Mouse (Mus musculus) kidney, embryonic 16.5 days (tissue): ENCODE results near the gene Elmod3. TPM values are rescaled to one million over a fixed set of nuclear protein-coding genes. Genes with fewer than 3 reads are reported as not detected.

Experiments used
- ATAC-seq: fragments of 200-750 bp; cut with Nextera tagmentation; 2 replicates; pipeline ENCODE4 v1.8.0; 2017; ENCODE audit warnings: moderate TSS enrichment; ENCODE audit not compliant: low FRiP score, low TSS enrichment
- H3K27ac ChIP-seq: fragments of 300-500 bp; sonication (generic); 2 replicates; pipeline ENCODE4 v1.5.1; 2014; ENCODE audit warnings: low read length
- H3K27me3 ChIP-seq: fragments of 300-500 bp; sonication (generic); 2 replicates; pipeline ENCODE4 v1.6.1; 2014; ENCODE audit warnings: low read length, control low read depth, mixed read lengths; ENCODE audit not compliant: insufficient read depth
- H3K36me3 ChIP-seq: fragments of 300-500 bp; sonication (generic); 2 replicates; pipeline ENCODE4 v1.6.1; 2014; ENCODE audit warnings: low read length, control low read depth, mixed read lengths; ENCODE audit not compliant: insufficient read depth
- H3K4me1 ChIP-seq: fragments of 300-500 bp; sonication (generic); 2 replicates; pipeline ENCODE4 v1.6.1; 2014; ENCODE audit warnings: low read length, control low read depth, mixed read lengths; ENCODE audit not compliant: insufficient read depth
- H3K4me2 ChIP-seq: fragments of 300-500 bp; sonication (generic); replicated peaks from 2 replicates; pipeline ENCODE4 v1.6.1; 2014; ENCODE audit warnings: low read depth, low read length
- H3K4me3 ChIP-seq: fragments of 300-500 bp; sonication (generic); 2 replicates; pipeline ENCODE4 v1.5.1; 2014; ENCODE audit warnings: mild to moderate bottlenecking, low read length
- H3K9ac ChIP-seq: fragments of 300-500 bp; sonication (generic); replicated peaks from 2 replicates; pipeline ENCODE4 v1.6.1; 2014; ENCODE audit warnings: low read length
- H3K9me3 ChIP-seq: fragments of 300-500 bp; sonication (generic); 2 replicates; pipeline ENCODE4 v1.6.1; 2016; ENCODE audit warnings: low read length, control low read depth
- WGBS: fragments of 180-500 bp; shearing (Covaris S2); extraction: QIAGEN DNeasy Blood & Tissue Kit; methylation state at CpG from one replicate; pipeline ENCODE4 v1.1.7; 2014; 5-methylcytosine and 5-hydroxymethylcytosine counted together
- polyA plus RNA-seq: library from polyadenylated mRNA; unstranded; fragments of >200 nt; fragmentation: Nextera tagmentation; extraction: Ambion mirVana; gene quantifications from 2 replicates; pipeline ENCODE4 v1.2.1, GENCODE M21; 2015

The Elmod3 gene
- 18.9 and 19.5 TPM in 2 replicates for polyA plus RNA-seq

DNA sequence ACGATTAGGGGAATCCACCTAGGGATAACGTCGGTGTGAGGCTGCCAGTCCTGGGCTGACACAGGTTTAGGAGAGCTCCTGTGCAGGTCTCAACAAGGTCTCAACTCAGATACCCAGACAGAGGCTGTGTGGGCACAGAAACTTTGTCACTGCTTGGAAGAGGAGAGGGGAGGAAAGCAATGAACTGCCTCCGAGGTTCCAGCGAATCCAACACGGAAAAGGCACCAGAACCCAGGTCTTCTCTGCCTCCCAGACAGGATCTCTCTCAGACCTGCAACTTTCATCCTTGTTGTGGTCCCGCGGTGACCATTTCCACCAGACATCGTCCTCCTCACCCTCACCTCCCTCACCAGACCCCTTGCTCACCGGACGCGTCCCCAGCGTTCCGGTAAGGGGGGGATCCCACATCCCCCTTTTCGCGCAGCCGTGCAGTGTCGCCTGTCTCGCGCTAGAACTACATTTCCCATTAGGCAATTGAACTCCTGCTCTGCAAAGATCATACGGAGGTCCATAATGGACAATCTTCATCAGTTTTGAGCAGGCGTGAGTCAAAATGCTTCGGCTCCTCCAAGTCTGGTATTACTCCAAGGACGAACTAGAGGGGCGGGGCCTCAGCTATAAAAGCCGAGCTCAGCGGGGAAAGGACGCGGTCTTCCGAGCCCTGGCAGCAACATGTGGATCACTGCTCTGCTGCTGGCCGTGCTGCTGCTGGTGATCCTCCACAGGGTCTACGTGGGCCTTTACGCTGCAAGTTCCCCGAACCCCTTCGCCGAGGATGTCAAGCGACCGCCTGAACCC lies at the start of gene Elmod3, which contains the start of gene Retsat:
Gene Elmod3, minus strand, starts transcription at position 458 of the 798 bp plus-strand sequence.
Gene Retsat, plus strand, starts transcription at position 520 of the 798 bp plus-strand sequence.
- Histone ChIP-seq H3K27me3 (no peaks in the 10 kb centered on the region), H3K4me1 (peaks cover 20% of the 10 kb centered on the region), H3K27ac (peak within 1 kb of the TSS; percentile 85), H3K4me3 (peak within 1 kb of the TSS; percentile 56), H3K9me3 (no peaks in the 10 kb centered on the region), H3K9ac (peak within 1 kb of the TSS; percentile 77), H3K36me3 (peaks cover under 1% of the 10 kb centered on the region; the same call in 1 of the 2 replicates), H3K4me2 (peak within 1 kb of the TSS; percentile 87)
- WGBS: under 1% methylated on average over 38 of the region's 38 CpGs
- peak; percentile 94 for ATAC-seq

DNA sequence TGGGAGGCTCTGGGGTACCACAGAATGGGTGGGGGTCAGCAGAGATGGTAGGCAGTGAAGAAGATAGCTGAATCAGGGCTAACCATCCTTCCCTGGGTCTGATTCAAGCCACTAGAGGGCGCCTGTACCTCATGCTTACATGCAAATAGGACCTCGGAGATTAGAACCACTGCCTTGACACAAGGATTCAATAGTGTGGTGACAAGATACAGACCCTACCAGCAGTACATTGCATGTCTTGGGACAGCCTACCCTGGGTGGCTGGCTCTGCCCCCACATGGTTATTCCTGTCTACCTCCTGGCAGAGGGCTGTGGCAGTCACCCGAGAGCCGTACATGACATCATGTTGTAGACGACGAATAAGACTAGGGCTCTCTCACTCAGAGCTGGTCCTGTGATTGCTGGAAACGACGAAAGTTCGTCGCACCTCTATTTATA lies 49.2 kb upstream of the Elmod3 start:
- H3K4me3 ChIP-seq: no peak overlapping the region
- ATAC-seq: peak; percentile 67
- H3K27me3 ChIP-seq: no peaks in the 10 kb centered on the region
- no peak overlapping the region for H3K9ac ChIP-seq
- H3K4me2 ChIP-seq: no peak overlapping the region
- 50% methylated on average over 10 of the region's 10 CpGs for WGBS
- peaks cover 19% of the 10 kb centered on the region for H3K4me1 ChIP-seq
- H3K27ac ChIP-seq: no peak overlapping the region
- H3K36me3 ChIP-seq: 0 out of 2 replicates have a peak, but pooled peaks cover 4% of the 10 kb centered on the region
- no peaks in the 10 kb centered on the region for H3K9me3 ChIP-seq

DNA sequence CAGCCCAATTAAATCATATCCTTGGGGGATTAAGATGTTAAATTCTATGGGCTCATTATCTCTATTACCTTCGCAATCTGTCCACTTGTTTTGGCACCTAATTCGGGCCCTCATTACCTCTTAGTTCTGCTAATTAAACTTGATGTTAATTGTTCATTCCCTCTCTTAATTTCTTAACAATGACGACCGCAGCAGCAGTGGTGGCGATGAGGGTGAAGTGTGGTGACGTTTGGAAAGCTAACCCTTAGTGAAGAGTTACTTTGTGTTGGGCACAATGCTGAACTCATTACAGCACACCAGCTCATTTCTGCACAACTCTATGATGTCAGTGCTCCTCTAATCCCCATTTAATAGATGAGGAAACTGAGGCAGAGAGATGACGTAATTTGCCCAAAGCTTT lies 47.2 kb upstream of the Elmod3 start:
- Histone ChIP-seq H3K27ac (no peak overlapping the region), H3K36me3 (peaks cover 5% of the 10 kb centered on the region; the same call in 1 of the 2 replicates), H3K9ac (no peak overlapping the region), H3K4me3 (no peak overlapping the region), H3K9me3 (no peaks in the 10 kb centered on the region), H3K27me3 (no peaks in the 10 kb centered on the region), H3K4me2 (no peak overlapping the region), H3K4me1 (peaks cover 11% of the 10 kb centered on the region)
- WGBS: 88% methylated on average over 7 of the region's 7 CpGs
- no peak for ATAC-seq

DNA sequence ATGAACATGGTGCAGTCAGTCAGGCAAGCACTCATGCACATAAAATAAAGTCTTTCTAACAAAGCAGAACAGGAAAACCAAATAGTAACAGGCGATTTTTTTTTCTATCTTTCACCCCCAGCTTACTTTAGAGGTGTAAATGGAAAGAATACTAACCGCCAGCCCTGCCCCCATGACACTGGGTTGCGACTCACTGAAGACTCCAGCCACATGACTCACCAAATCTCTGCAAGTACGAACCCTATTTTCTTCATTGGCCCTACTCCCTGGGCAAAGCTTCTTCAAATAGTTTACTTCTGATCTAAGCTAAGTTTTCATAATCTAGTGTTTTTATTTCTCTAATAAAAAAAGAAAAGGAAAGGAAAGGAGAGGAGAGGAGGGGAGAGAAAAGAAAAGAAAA lies 46.4 kb upstream of the Elmod3 start:
- H3K4me1 ChIP-seq: 0 out of 2 replicates have a peak, but pooled peaks cover 5% of the 10 kb centered on the region
- no peak overlapping the region for H3K9ac ChIP-seq
- WGBS: 79% methylated on average over 4 of the region's 4 CpGs
- H3K27ac ChIP-seq: no peak overlapping the region
- H3K4me2 ChIP-seq: no peak overlapping the region
- no peaks in the 10 kb centered on the region for H3K9me3 ChIP-seq
- no peak overlapping the region for H3K4me3 ChIP-seq
- peaks cover 7% of the 10 kb centered on the region; the same call in 1 of the 2 replicates for H3K36me3 ChIP-seq
- H3K27me3 ChIP-seq: no peaks in the 10 kb centered on the region
- ATAC-seq: no peak

DNA sequence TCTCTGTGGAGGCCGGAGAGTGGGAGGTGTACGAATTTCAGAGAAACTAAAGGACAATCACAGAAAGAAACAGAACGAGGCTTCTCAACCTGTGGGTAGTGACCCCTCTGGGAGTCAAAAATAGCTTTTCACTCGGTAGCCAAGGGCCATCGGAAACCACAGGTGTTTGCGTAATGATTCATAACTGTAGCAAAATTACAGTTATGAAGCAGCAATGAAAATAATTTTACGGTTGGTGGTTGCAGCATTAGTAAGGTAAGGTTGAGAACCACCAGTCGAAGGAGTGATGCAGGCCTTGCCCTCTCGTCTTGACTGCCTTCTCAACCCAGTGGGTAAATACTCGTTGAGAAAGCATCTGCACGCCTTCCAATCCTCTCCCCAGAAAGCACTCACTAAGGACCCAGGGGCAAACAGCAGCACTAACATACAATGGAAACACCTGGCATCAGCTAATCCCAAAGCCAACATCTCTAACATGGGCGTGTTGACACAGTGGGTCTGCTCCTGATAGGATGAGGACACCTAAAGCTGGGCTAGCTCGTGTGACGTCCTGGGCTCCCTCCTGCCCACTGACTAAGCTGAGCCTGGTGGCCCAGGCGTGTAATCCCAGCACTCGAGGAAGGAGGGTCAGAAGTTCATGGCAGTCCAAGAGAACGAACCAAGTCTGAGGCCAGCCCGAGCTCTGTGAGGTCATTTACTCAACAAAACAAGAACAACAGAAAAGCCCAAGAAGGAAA lies 43.2 kb upstream of the Elmod3 start:
- Histone ChIP-seq H3K4me3 (no peak overlapping the region), H3K27me3 (no peaks in the 10 kb centered on the region), H3K9ac (no peak overlapping the region), H3K36me3 (peaks cover 2% of the 10 kb centered on the region; the same call in 1 of the 2 replicates), H3K4me2 (no peak overlapping the region), H3K4me1 (peaks cover 7% of the 10 kb centered on the region), H3K9me3 (no peaks in the 10 kb centered on the region), H3K27ac (no peak overlapping the region)
- no peak for ATAC-seq
- WGBS: 76% methylated on average over 18 of the region's 18 CpGs

DNA sequence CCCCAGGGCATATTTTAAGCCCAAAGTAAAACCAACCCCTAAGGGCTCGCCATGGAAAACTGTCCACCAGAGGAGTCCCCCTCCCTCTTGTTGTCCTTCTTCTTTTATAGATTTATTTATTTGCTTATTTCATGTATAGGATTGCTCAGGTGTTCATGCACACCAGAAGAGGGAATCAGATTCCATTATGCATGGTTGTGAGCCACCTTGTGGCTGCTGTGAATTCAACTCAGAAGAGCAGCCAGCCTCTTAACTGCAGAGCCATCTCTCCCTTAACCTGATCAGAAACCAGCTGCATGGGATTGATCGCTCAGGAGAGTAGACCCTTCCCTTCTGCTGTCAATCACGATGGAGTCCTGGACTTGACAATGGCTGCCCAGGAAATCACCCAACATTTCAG lies 38.7 kb upstream of the Elmod3 start:
- no peak for ATAC-seq
- Histone ChIP-seq H3K9me3 (no peaks in the 10 kb centered on the region), H3K9ac (0 out of 2 replicates have a peak overlapping the region, but pooled peaks have one; percentile 5), H3K27me3 (no peaks in the 10 kb centered on the region), H3K36me3 (peaks cover 4% of the 10 kb centered on the region), H3K4me2 (no peak overlapping the region), H3K4me1 (peaks cover 8% of the 10 kb centered on the region), H3K4me3 (no peak overlapping the region), H3K27ac (peak overlapping the region; percentile 40; the same call in 1 of the 2 replicates)
- 79% methylated on average over 3 of the region's 3 CpGs for WGBS

DNA sequence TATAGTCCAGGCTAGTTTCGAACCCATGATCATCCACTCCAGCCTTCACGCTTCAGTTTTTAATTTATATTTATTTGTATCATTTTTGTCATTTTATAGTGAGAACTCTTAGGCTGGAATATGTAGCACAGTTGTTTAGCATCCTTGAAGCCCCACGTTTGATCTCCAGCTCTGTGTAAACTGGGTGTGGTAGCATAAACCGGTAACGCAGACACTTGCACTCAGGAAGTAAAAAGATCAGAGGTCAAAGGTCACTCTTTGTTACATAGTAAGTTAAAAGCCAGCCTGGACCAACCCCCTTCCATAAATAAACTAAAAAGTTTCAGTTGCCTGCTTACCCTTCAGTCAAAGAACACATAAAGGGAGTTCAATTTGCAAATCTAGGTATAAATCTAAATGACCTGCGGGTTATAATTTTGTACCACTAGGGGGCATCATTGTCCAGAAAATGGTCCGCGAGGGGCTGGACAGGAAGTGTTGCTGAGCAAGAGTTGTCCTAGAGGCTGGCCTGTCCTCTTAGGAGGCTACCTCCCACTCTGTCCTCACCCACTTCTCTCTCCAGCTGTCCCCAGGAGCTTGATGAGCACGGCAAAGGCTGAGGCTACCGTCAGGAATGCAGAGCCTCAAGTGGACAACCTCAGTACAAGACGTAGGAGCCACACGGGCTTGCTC lies 37.7 kb upstream of the Elmod3 start:
- H3K4me2 ChIP-seq: no peak overlapping the region
- peak overlapping the region; percentile 5; the same call in 1 of the 2 replicates for H3K9ac ChIP-seq
- H3K27ac ChIP-seq: peak overlapping the region; percentile 40
- H3K4me3 ChIP-seq: no peak overlapping the region
- H3K4me1 ChIP-seq: peaks cover 8% of the 10 kb centered on the region
- H3K9me3 ChIP-seq: no peaks in the 10 kb centered on the region
- 31% methylated on average over 12 of the region's 12 CpGs for WGBS
- ATAC-seq: peak; percentile 91
- no peaks in the 10 kb centered on the region for H3K27me3 ChIP-seq
- H3K36me3 ChIP-seq: peaks cover 7% of the 10 kb centered on the region

DNA sequence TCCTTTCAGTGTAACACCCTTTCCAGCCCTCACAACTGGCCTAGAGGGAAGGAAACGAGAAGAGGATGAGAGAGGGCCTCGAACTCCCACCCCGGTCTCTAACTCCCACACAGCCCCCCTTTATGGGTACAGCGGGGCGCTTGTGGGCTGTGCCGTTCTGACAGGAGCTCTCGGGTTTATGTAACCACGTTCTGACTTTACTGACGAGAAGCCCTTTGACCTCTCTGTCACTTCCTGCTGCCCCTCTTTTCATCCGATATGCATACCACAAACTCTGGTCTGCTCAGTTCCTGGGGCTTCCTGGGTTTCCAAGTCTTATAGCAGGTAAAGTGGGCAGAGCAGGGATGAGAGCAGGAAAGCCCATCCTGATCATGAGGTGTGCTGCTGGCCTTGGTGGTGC lies 36.1 kb upstream of the Elmod3 start:
- Histone ChIP-seq H3K36me3 (peaks cover 16% of the 10 kb centered on the region), H3K4me1 (peaks cover 8% of the 10 kb centered on the region), H3K4me3 (no peak overlapping the region), H3K9ac (no peak overlapping the region), H3K4me2 (no peak overlapping the region), H3K9me3 (no peaks in the 10 kb centered on the region), H3K27ac (no peak overlapping the region), H3K27me3 (no peaks in the 10 kb centered on the region)
- 42% methylated on average over 10 of the region's 10 CpGs for WGBS
- no peak for ATAC-seq

DNA sequence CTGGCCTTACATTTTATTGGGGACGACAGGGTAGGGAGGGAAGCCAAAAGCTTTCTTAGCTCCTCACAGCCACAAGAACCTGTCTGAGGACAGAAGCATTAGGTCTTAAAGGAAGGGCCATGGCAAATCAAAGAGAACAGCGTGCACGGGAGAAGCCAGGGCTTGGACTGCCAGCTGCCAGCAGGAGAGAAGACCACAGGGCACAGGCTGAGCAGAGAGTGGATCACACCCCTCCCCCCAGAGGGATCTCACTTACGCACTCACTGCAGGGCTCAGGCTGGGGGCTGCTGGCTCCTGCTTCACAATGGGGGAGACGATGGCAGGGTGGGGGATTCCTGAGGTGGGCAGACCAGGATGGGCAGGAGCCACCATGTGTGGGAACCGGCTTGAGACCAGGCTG lies 33.5 kb upstream of the Elmod3 start:
- WGBS: 73% methylated on average over 6 of the region's 6 CpGs
- Histone ChIP-seq H3K4me3 (no peak overlapping the region), H3K4me2 (no peak overlapping the region), H3K9ac (no peak overlapping the region), H3K27ac (0 out of 2 replicates have a peak overlapping the region, but pooled peaks have one; percentile 7), H3K27me3 (no peaks in the 10 kb centered on the region), H3K9me3 (no peaks in the 10 kb centered on the region), H3K4me1 (peaks cover 6% of the 10 kb centered on the region), H3K36me3 (peaks cover 25% of the 10 kb centered on the region)
- ATAC-seq: no peak
